Mouse (Mus musculus): ENCODE data around the gene Cpm.

The Cpm gene

GRCm38 (mm10) chr10:117619041-117619861 lies 10.0 kb upstream of the Cpm start:
- DNase-seq (ENCODE audit: extremely low spot score, low spot score): no peak

- DNase-seq (ENCODE audit: extremely low spot score, low spot score): no peak
These were observed 9.5 kb upstream of the Cpm start for GRCm38 (mm10) chr10:117619862-117620179.

- DNase-seq (ENCODE audit: extremely low spot score, low spot score): no peak
These were observed 8.8 kb upstream of the Cpm start for GRCm38 (mm10) chr10:117620530-117620929.

GRCm38 (mm10) chr10:117620934-117621501 lies 8.3 kb upstream of the Cpm start:
- DNase-seq (ENCODE audit: extremely low spot score, low spot score): no peak

GRCm38 (mm10) chr10:117621616-117622533 lies 7.4 kb upstream of the Cpm start:
- DNase-seq (ENCODE audit: extremely low spot score, low spot score): no peak

- DNase-seq (ENCODE audit: extremely low spot score, low spot score): no peak
These were observed 5.9 kb upstream of the Cpm start for GRCm38 (mm10) chr10:117623358-117623757.

GRCm38 (mm10) chr10:117624222-117624621 lies 5.1 kb upstream of the Cpm start:
- DNase-seq (ENCODE audit: extremely low spot score, low spot score): no peak

- no peak for DNase-seq (ENCODE audit: extremely low spot score, low spot score)
These were observed 4.4 kb upstream of the Cpm start for GRCm38 (mm10) chr10:117624655-117625497.

GRCm38 (mm10) chr10:117625500-117626296 lies 3.6 kb upstream of the Cpm start:
- DNase-seq (ENCODE audit: extremely low spot score, low spot score): peak; percentile 29

GRCm38 (mm10) chr10:117626297-117626613 lies 3.0 kb upstream of the Cpm start:
- no peak for DNase-seq (ENCODE audit: extremely low spot score, low spot score)

GRCm38 (mm10) chr10:117626840-117627615 lies 2.3 kb upstream of the Cpm start:
- DNase-seq (ENCODE audit: extremely low spot score, low spot score): no peak

GRCm38 (mm10) chr10:117627616-117627930 lies 1.7 kb upstream of the Cpm start:
- DNase-seq (ENCODE audit: extremely low spot score, low spot score): no peak

- no peak for DNase-seq (ENCODE audit: extremely low spot score, low spot score)
These were observed 1.4 kb upstream of the Cpm start for GRCm38 (mm10) chr10:117627949-117628348.

GRCm38 (mm10) chr10:117628363-117629168 lies 734 bp upstream of the Cpm start:
- DNase-seq (ENCODE audit: extremely low spot score, low spot score): no peak

GRCm38 (mm10) chr10:117630176-117630575 lies 876 bp downstream of the Cpm start:
- DNase-seq (ENCODE audit: extremely low spot score, low spot score): no peak

GRCm38 (mm10) chr10:117630810-117631209 lies 1.5 kb downstream of the Cpm start:
- no peak for DNase-seq (ENCODE audit: extremely low spot score, low spot score)

- no peak for DNase-seq (ENCODE audit: extremely low spot score, low spot score)
These were observed 2.4 kb downstream of the Cpm start for GRCm38 (mm10) chr10:117631562-117632259.

- no peak for DNase-seq (ENCODE audit: extremely low spot score, low spot score)
These were observed 3.1 kb downstream of the Cpm start for GRCm38 (mm10) chr10:117632394-117632793.
